In the genomic region with DNA sequence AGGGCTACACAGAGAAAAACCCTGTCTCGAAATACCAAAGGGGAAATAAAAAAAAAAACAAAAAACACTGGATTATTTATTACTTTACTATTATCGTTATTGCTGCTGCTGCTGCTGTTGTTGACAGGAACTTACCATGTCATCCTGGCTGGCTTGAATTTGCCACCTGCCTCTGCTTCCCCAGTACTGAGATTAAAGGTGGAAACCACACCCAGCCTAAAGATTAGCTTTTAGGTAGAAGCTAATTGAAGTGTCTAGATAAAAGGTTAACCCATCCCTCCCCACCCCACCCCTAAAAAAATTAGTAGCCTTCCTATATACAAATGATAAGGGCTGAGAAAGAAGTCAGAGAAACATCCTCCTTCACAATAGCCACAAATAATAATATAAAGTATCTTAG, we compare ENCODE assay signal across 16 mouse cellular contexts. TPM values are rescaled to one million over a fixed set of nuclear protein-coding genes. Genes with fewer than 3 reads are reported as not detected.
"Had no signal": no experiment of that assay in that cellular context is flagged by ENCODE, and none has a peak within 500 bp of the region (broad histone marks: within the 10 kb centered on the region; RNA-seq: fewer than 3 reads in every experiment).

No protein-coding gene starts in this region.

- DNase-seq: gastrocnemius, postnatal 10 days; gastrocnemius, postnatal 25 days; heart, adult 18-20 months; heart, postnatal 10 days; heart, postnatal 4 days; kidney, adult 18-20 months; kidney, adult 8-10 months; kidney, postnatal 10 days; kidney, postnatal 25 days; kidney, postnatal 4 days; liver had no signal

- ATAC-seq: hindbrain, embryonic 16.5 days; inflammation-experienced regulatory T-cells, adult 6 months; intestine, embryonic 15.5 days; intestine, postnatal 0 days had no signal

RNA-seq across cellular contexts. Expression of gene Sh2d4b, which starts 50.7 kb away (rescaled TPM):
- total RNA-seq: granulocyte monocyte progenitor cell, adult 5-6 weeks had no signal
- polyA plus RNA-seq: intestine, postnatal 0 days had no signal
